Mouse (Mus musculus) hindbrain, embryonic 11.5 days (tissue): ENCODE measurements at regions not wholly inside any gene's neighbourhood (a gene's known extent, or its start where the extent isn't known, plus 50 kb on each side); places are given as distances from the start of the nearest gene placed in this dataset.

ENCODE experiments used
- ATAC-seq: fragments of 200-750 bp; cut with Nextera tagmentation; 2 replicates; pipeline ENCODE4 v1.8.0; 2017; ENCODE audit warnings: mild to moderate bottlenecking, moderate TSS enrichment, moderate library complexity; ENCODE audit not compliant: low FRiP score
- DNase-seq: peaks from one replicate; pipeline ENCODE4 v3.0.0-alpha.2; 2015; ENCODE audit warnings: low spot score
- H3K27ac ChIP-seq: fragments of 300-500 bp; sonication (generic); 2 replicates; pipeline ENCODE4 v1.5.1; 2014; ENCODE audit warnings: mild to moderate bottlenecking, low read depth, low read length
- H3K27me3 ChIP-seq: fragments of 300-500 bp; sonication (generic); 2 replicates; pipeline ENCODE4 v1.6.1; 2014; ENCODE audit warnings: mild to moderate bottlenecking, low read length, moderate library complexity, mixed read lengths; ENCODE audit not compliant: control insufficient read depth, insufficient read depth
- H3K36me3 ChIP-seq: fragments of 300-500 bp; sonication (generic); 2 replicates; pipeline ENCODE4 v1.6.1; 2014; ENCODE audit warnings: mild to moderate bottlenecking, low read length, moderate library complexity, mixed read lengths; ENCODE audit not compliant: control insufficient read depth, insufficient read depth
- H3K4me1 ChIP-seq: fragments of 300-500 bp; sonication (generic); replicated peaks from 2 replicates; pipeline ENCODE4 v1.6.1; 2014; ENCODE audit warnings: low read length, mixed read lengths; ENCODE audit not compliant: control insufficient read depth, insufficient read depth
- H3K4me2 ChIP-seq: fragments of 300-500 bp; sonication (generic); replicated peaks from 2 replicates; pipeline ENCODE4 v1.6.1; 2014; ENCODE audit warnings: mild to moderate bottlenecking, low read depth, low read length
- H3K4me3 ChIP-seq: fragments of 300-500 bp; sonication (generic); 2 replicates; pipeline ENCODE4 v1.5.1; 2014; ENCODE audit warnings: low read depth, low read length
- H3K9ac ChIP-seq: fragments of 300-500 bp; sonication (generic); 2 replicates; pipeline ENCODE4 v1.6.1; 2014; ENCODE audit warnings: low read depth, low read length
- H3K9me3 ChIP-seq: fragments of 300-500 bp; sonication (generic); 2 replicates; pipeline ENCODE4 v1.6.1; 2016; ENCODE audit warnings: low read length; ENCODE audit not compliant: control insufficient read depth
- WGBS: fragments of 180-500 bp; shearing (Covaris S2); extraction: QIAGEN DNeasy Blood & Tissue Kit; methylation state at CpG from one replicate; pipeline ENCODE4 v1.1.7; 2014; 5-methylcytosine and 5-hydroxymethylcytosine counted together

- Histone ChIP-seq H3K27ac (no peak overlapping the region), H3K36me3 (no peaks in the 10 kb centered on the region), H3K9ac (no peak overlapping the region), H3K4me2 (no peak overlapping the region), H3K4me3 (no peak overlapping the region), H3K27me3 (no peaks in the 10 kb centered on the region), H3K4me1 (no peaks in the 10 kb centered on the region), H3K9me3 (no peaks in the 10 kb centered on the region)
- ATAC-seq: no peak
- no peak for DNase-seq
- WGBS: 93% methylated on average over 3 of the region's 3 CpGs
Measured at GRCm38 (mm10) chrX:117272809-117273208, 258.3 kb downstream of the H2afb1 start.

- 73% methylated on average over 7 of the region's 7 CpGs for WGBS
- H3K4me3 ChIP-seq: no peak overlapping the region
- ATAC-seq: no peak
- no peaks in the 10 kb centered on the region for H3K27me3 ChIP-seq
- no peak for DNase-seq
- no peaks in the 10 kb centered on the region for H3K36me3 ChIP-seq
- no peaks in the 10 kb centered on the region for H3K4me1 ChIP-seq
- no peak overlapping the region for H3K27ac ChIP-seq
- no peak overlapping the region for H3K4me2 ChIP-seq
- H3K9me3 ChIP-seq: no peaks in the 10 kb centered on the region
- H3K9ac ChIP-seq: no peak overlapping the region
Measured at GRCm38 (mm10) chrX:117298500-117298899, 283.9 kb downstream of the H2afb1 start.

- no peak overlapping the region for H3K4me3 ChIP-seq
- 21% methylated on average over 2 of the region's 2 CpGs for WGBS
- no peak overlapping the region for H3K27ac ChIP-seq
- ATAC-seq (peak; percentile 84), DNase-seq (peak; percentile 4)
- H3K27me3 ChIP-seq: no peaks in the 10 kb centered on the region
- H3K36me3 ChIP-seq: no peaks in the 10 kb centered on the region
- no peak overlapping the region for H3K9ac ChIP-seq
- no peaks in the 10 kb centered on the region for H3K4me1 ChIP-seq
- H3K4me2 ChIP-seq: no peak overlapping the region
- no peaks in the 10 kb centered on the region for H3K9me3 ChIP-seq
Measured at GRCm38 (mm10) chrX:117299697-117300192, 285.2 kb downstream of the H2afb1 start.
